Mouse (Mus musculus) limb, embryonic 14.5 days (tissue): ENCODE results near the gene Mcts2. TPM values are rescaled to one million over a fixed set of nuclear protein-coding genes. Genes with fewer than 3 reads are reported as not detected.

ENCODE experiments used
- ATAC-seq: fragments of 200-750 bp; cut with Nextera tagmentation; 2 replicates; pipeline ENCODE4 v1.8.0; 2017; ENCODE audit warnings: low read depth, moderate number of reproducible peaks, moderate TSS enrichment; ENCODE audit not compliant: low FRiP score
- DNase-seq: peaks from one replicate; pipeline ENCODE4 v3.0.0-alpha.2; 2015; ENCODE audit warnings: low spot score
- H3K27ac ChIP-seq: fragments of 300-500 bp; sonication (generic); replicated peaks from 2 replicates; pipeline ENCODE4 v1.5.1; 2014; ENCODE audit warnings: low read depth, mild to moderate bottlenecking, low read length, moderate library complexity, mixed read lengths
- H3K27me3 ChIP-seq: fragments of 300-500 bp; sonication (generic); 2 replicates; pipeline ENCODE4 v1.6.1; 2014; ENCODE audit warnings: low read length, mixed read lengths; ENCODE audit not compliant: control insufficient read depth, insufficient read depth
- H3K36me3 ChIP-seq: fragments of 300-500 bp; sonication (generic); 2 replicates; pipeline ENCODE4 v1.6.1; 2014; ENCODE audit warnings: mild to moderate bottlenecking, low read length, moderate library complexity, mixed read lengths; ENCODE audit not compliant: control insufficient read depth, insufficient read depth
- H3K4me1 ChIP-seq: fragments of 300-500 bp; sonication (generic); 2 replicates; pipeline ENCODE4 v1.6.1; 2014; ENCODE audit warnings: antibody characterized with exemption, low read length, mixed read lengths; ENCODE audit not compliant: control insufficient read depth, insufficient read depth
- H3K4me2 ChIP-seq: fragments of 300-500 bp; sonication (generic); replicated peaks from 2 replicates; pipeline ENCODE4 v1.6.1; 2014; ENCODE audit warnings: low read depth, mild to moderate bottlenecking, low read length, moderate library complexity; ENCODE audit not compliant: severe bottlenecking
- H3K4me3 ChIP-seq: fragments of 300-500 bp; sonication (generic); replicated peaks from 2 replicates; pipeline ENCODE4 v1.5.1; 2014; ENCODE audit warnings: low read length
- H3K9ac ChIP-seq: fragments of 300-500 bp; sonication (generic); 2 replicates; pipeline ENCODE4 v1.6.1; 2014; ENCODE audit warnings: mild to moderate bottlenecking, low read depth, low read length, moderate library complexity; ENCODE audit not compliant: severe bottlenecking
- H3K9me3 ChIP-seq: fragments of 300-500 bp; sonication (generic); 2 replicates; pipeline ENCODE4 v1.6.1; 2016; ENCODE audit warnings: low read length; ENCODE audit not compliant: control insufficient read depth
- POLR2A ChIP-seq: fragments of 200-500 bp; IDR thresholded peaks from 2 replicates; pipeline ENCODE4 v1.8.0; 2012; ENCODE audit warnings: inconsistent platforms, mild to moderate bottlenecking, moderate library complexity, borderline replicate concordance; ENCODE audit not compliant: insufficient read depth, insufficient read length; ENCODE audit errors: extremely low read depth
- WGBS: fragments of 180-500 bp; shearing (Covaris S2); extraction: QIAGEN DNeasy Blood & Tissue Kit; methylation state at CpG from one replicate; pipeline ENCODE4 v1.1.7; 2014; 5-methylcytosine and 5-hydroxymethylcytosine counted together
- polyA plus RNA-seq, 2 experiments: library from polyadenylated mRNA; depleted of rRNA in 1 of 2; stranded (reverse) in 1 of 2; unstranded in 1 of 2; fragments of >200 nt; fragmentation: Nextera tagmentation in 1 of 2; extraction: Ambion mirVana in 1 of 2; gene quantifications; 2 replicates each; pipeline versions ENCODE4 v1.2.1 to v1.2.3; 2012 to 2014

The Mcts2 gene
- polyA plus RNA-seq, 2 experiments, result 18.6 to 27.2 TPM

GRCm38 (mm10) chr2:152716241-152716772 lies 29.5 kb downstream of the Mcts2 start:
- Histone ChIP-seq H3K27me3 (no peaks in the 10 kb centered on the region), H3K9me3 (no peaks in the 10 kb centered on the region), H3K4me1 (peaks cover 4% of the 10 kb centered on the region; the same call in 1 of the 2 replicates), H3K9ac (no peak overlapping the region), H3K4me2 (no peak overlapping the region), H3K27ac (0 out of 2 replicates have a peak overlapping the region, but pooled peaks have one; percentile 33), H3K36me3 (no peaks in the 10 kb centered on the region), H3K4me3 (no peak overlapping the region)
- ATAC-seq (no peak), DNase-seq (no peak)
- no peak for TF ChIP-seq POLR2A
- WGBS, result 65% methylated on average over 6 of the region's 6 CpGs

- H3K9ac ChIP-seq, result no peak overlapping the region
- no peaks in the 10 kb centered on the region for H3K36me3 ChIP-seq
- no peaks in the 10 kb centered on the region for H3K27me3 ChIP-seq
- no peak overlapping the region for H3K27ac ChIP-seq
- 66% methylated on average over 11 of the region's 11 CpGs for WGBS
- TF ChIP-seq POLR2A, result no peak
- H3K4me3 ChIP-seq, result no peak overlapping the region
- ATAC-seq, result no peak
- DNase-seq, result no peak
- no peaks in the 10 kb centered on the region for H3K9me3 ChIP-seq
- H3K4me2 ChIP-seq, result no peak overlapping the region
- H3K4me1 ChIP-seq, result peaks cover 4% of the 10 kb centered on the region; the same call in 1 of the 2 replicates
These were observed 30.8 kb downstream of the Mcts2 start for GRCm38 (mm10) chr2:152717652-152718051.

- no peak overlapping the region for H3K27ac ChIP-seq
- 36% methylated on average over 6 of the region's 6 CpGs for WGBS
- peaks cover 4% of the 10 kb centered on the region; the same call in 1 of the 2 replicates for H3K4me1 ChIP-seq
- no peaks in the 10 kb centered on the region for H3K27me3 ChIP-seq
- H3K9ac ChIP-seq, result no peak overlapping the region
- H3K36me3 ChIP-seq, result no peaks in the 10 kb centered on the region
- TF ChIP-seq POLR2A, result no peak
- no peaks in the 10 kb centered on the region for H3K9me3 ChIP-seq
- H3K4me2 ChIP-seq, result no peak overlapping the region
- H3K4me3 ChIP-seq, result no peak overlapping the region
- ATAC-seq (peak; percentile 32; the same call in 1 of the 2 replicates), DNase-seq (no peak)
These were observed 31.2 kb downstream of the Mcts2 start for GRCm38 (mm10) chr2:152718076-152718475.

- Histone ChIP-seq H3K4me2 (peak overlapping the region; percentile 58), H3K27me3 (no peaks in the 10 kb centered on the region), H3K4me3 (peak overlapping the region; percentile 28), H3K36me3 (no peaks in the 10 kb centered on the region), H3K9ac (peak overlapping the region; percentile 54), H3K4me1 (peaks cover 22% of the 10 kb centered on the region), H3K9me3 (no peaks in the 10 kb centered on the region), H3K27ac (no peak overlapping the region)
- DNase-seq (no peak), ATAC-seq (peak; percentile 64; the same call in 1 of the 2 replicates)
- no peak for TF ChIP-seq POLR2A
- WGBS, result 4% methylated on average over 31 of the region's 37 CpGs
These were observed 37.0 kb downstream of the Mcts2 start for GRCm38 (mm10) chr2:152723651-152724331.

- DNase-seq (no peak), ATAC-seq (peak; percentile 4; the same call in 1 of the 2 replicates)
- Histone ChIP-seq H3K27ac (no peak overlapping the region), H3K4me2 (peak overlapping the region; percentile 58), H3K9me3 (no peaks in the 10 kb centered on the region), H3K27me3 (no peaks in the 10 kb centered on the region), H3K4me3 (peak overlapping the region; percentile 28), H3K36me3 (no peaks in the 10 kb centered on the region), H3K9ac (peak overlapping the region; percentile 54; the same call in 1 of the 2 replicates), H3K4me1 (peaks cover 28% of the 10 kb centered on the region)
- TF ChIP-seq POLR2A, result no peak
- 61% methylated on average over 3 of the region's 3 CpGs for WGBS
These were observed 37.5 kb downstream of the Mcts2 start for GRCm38 (mm10) chr2:152724332-152724723.
